Mouse (Mus musculus) myocyte (in vitro differentiated cells): ENCODE data around the gene Pdzd8.

ENCODE experiments used
- E2F4 ChIP-seq: IDR thresholded peaks from one replicate; pipeline ENCODE4 v1.6.1; 2011; ENCODE audit warnings: mild to moderate bottlenecking, control low read depth, moderate library complexity; ENCODE audit not compliant: insufficient read depth
- MAX ChIP-seq: IDR thresholded peaks from one replicate; pipeline ENCODE4 v1.6.1; 2011; ENCODE audit warnings: low read depth, mild to moderate bottlenecking, control low read depth
- MYOG ChIP-seq, 3 experiments: IDR thresholded peaks; one replicate each; pipeline ENCODE4 v1.6.1; 2011; ENCODE audit warnings: control low read depth in 2 of 3, low read depth in 2 of 3, mild to moderate bottlenecking in 2 of 3; ENCODE audit not compliant: insufficient read length in 2 of 3, control insufficient read depth in 1 of 3, insufficient read depth in 1 of 3
- POLR2A ChIP-seq: IDR thresholded peaks from one replicate; pipeline ENCODE4 v1.6.1; 2011; ENCODE audit warnings: low read depth, mild to moderate bottlenecking, control low read depth, moderate library complexity; ENCODE audit not compliant: insufficient read length
- TCF12 ChIP-seq: IDR thresholded peaks from one replicate; pipeline ENCODE4 v1.6.1; 2011; ENCODE audit warnings: mild to moderate bottlenecking, control low read depth; ENCODE audit not compliant: poor library complexity, insufficient read depth, severe bottlenecking
- USF1 ChIP-seq: IDR thresholded peaks from one replicate; pipeline ENCODE4 v1.6.1; 2011; ENCODE audit warnings: low read depth, mild to moderate bottlenecking, control low read depth, moderate library complexity

DNA sequence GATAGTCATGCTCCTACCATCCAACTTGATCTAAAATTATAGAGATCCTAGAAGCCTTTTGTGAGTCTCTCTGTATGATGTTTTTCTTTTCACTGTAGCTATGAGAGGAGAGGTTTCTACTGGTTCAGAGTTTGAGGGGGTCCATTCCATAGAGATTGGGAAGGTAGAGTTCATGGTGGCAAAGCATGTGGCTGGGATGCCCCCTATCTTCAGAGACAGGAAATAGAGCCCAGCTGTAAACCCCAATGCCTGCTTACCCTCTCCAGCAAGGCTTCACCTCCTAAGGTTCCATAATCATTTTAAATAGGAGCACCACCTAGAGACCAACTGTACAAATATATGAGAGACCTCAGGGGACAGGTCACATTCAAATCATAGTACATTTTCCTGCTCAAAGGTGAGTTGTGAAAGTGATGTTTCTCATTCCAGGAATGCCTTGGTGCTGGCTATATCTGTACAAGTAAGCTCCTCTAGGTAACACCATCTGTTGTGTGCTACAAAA, 36.9 kb upstream of the Pdzd8 start:
- no peak for TF ChIP-seq MYOG (IDR thresholded peaks at IDR 0.05; ENCODE audit: control insufficient read depth in 1 of 3, insufficient read depth in 1 of 3, insufficient read length in 2 of 3, low read depth in 2 of 3)
- TF ChIP-seq POLR2A: no peak
- TF ChIP-seq TCF12: no peak
- TF ChIP-seq MAX: no peak
- no peak for TF ChIP-seq USF1
- no peak for TF ChIP-seq E2F4
